Mouse (Mus musculus): ENCODE measurements around the gene C530008M17Rik. TPM values are rescaled to one million over a fixed set of nuclear protein-coding genes. Genes with fewer than 3 reads are reported as not detected.
A peak's percentile ranks its signal among the peaks of the same experiment; 100 is the strongest.

Gene C530008M17Rik
- polyA plus RNA-seq, 1 experiment from 2014 or later: 63.6 TPM

DNA sequence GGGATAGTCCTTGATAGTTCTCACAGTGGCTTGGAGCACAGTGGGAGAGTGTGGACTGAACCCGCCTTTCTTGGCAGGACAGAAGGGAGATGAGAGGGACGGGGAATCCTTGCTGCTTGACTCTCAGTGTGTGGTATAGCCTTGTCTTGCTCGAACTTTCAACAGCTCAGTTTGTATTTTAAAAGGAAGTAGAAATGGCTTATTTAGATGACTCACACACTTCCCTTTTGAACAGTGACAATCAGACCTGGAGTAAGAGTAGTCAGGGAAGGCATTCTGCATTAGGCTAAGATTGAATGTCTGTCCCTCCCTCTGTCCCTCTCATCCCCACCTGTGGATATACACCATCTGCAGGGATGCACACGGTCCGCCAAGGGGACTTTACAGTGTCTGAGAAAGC is 115.1 kb downstream of the C530008M17Rik start:
- Histone ChIP-seq H3K4me1 (ENCODE audit: control insufficient read depth, insufficient read depth, low read length) (no peaks in the 10 kb centered on the region), H3K27me3 (ENCODE audit: control insufficient read depth, insufficient read depth, low read length) (no peaks in the 10 kb centered on the region), H3K9me3 (ENCODE audit: control insufficient read depth, low read length) (no peaks in the 10 kb centered on the region), H3K36me3 (ENCODE audit: control insufficient read depth, insufficient read depth, low read length) (no peaks in the 10 kb centered on the region), H3K4me3 (ENCODE audit: low read depth, low read length) (no peak overlapping the region), H3K9ac (replicated peaks; ENCODE audit: low read depth, low read length) (no peak overlapping the region), H3K4me2 (ENCODE audit: low read depth, low read length) (no peak overlapping the region), H3K27ac (ENCODE audit: low read depth, low read length) (no peak overlapping the region; the same call in 1 of the 2 replicates)
- WGBS: 91% methylated on average over 5 of the region's 5 CpGs
- ATAC-seq (ENCODE audit: low read depth): no peak

DNA sequence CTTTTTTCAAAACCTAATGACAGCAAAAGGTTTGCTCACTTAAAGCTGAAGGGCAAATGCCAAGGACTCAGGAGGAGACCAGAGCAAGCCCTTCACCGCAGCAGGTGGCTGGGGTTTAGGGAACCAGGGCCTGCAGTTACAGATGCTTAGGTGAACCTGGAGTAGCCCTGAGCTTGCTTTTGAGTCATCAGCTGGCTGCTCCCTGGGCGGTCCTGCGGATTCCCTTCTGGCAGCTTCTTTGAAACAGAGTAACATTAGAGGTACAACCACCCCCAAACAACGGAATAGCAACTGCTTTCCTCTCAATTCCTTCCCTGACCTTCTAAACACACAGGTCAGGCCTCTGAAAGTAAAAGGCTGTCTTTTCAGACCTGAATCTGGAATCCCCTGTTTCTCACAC is 116.5 kb downstream of the C530008M17Rik start:
- Histone ChIP-seq H3K4me2 (ENCODE audit: low read depth, low read length) (no peak overlapping the region), H3K4me1 (ENCODE audit: control insufficient read depth, insufficient read depth, low read length) (no peaks in the 10 kb centered on the region), H3K4me3 (ENCODE audit: low read depth, low read length) (no peak overlapping the region), H3K27ac (ENCODE audit: low read depth, low read length) (no peak overlapping the region), H3K9ac (replicated peaks; ENCODE audit: low read depth, low read length) (no peak overlapping the region), H3K27me3 (ENCODE audit: control insufficient read depth, insufficient read depth, low read length) (no peaks in the 10 kb centered on the region), H3K9me3 (ENCODE audit: control insufficient read depth, low read length) (no peaks in the 10 kb centered on the region), H3K36me3 (ENCODE audit: control insufficient read depth, insufficient read depth, low read length) (no peaks in the 10 kb centered on the region)
- ATAC-seq (ENCODE audit: low read depth): no peak
- 67% methylated on average over 4 of the region's 4 CpGs for WGBS

DNA sequence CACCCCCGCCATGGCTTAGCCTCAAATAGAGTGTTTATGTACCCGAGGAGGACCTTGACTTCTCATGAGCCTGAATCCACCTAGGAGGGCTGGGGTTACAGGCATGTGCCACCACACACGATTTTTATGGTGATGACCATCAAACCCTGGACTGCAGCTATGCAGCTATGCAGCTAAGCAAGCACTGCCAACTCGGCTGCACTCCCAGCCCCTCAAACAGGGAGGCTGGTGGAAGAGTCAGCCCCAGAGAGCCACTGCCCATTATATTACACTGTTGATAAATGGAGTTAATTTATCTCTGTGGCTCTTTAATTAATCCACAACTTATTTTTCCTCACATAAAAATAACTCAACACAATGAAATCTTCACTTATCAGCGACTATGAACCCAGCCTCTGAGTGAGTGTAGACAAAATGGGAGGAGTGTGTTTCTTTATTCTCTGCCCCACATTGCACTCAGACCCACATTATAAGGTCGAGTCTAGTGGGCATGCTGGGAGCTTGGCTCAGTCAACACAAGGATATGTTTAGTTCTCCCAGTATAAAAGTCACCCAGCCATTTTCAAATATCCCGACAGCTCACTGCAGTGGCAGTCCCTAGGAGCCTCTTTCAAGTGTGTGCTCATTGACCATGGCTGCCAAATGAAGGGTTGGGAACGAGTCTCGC is 117.3 kb downstream of the C530008M17Rik start:
- peak; percentile 38 for ATAC-seq (ENCODE audit: low read depth)
- Histone ChIP-seq H3K9me3 (ENCODE audit: control insufficient read depth, low read length) (no peaks in the 10 kb centered on the region), H3K4me2 (ENCODE audit: low read depth, low read length) (no peak overlapping the region), H3K36me3 (ENCODE audit: control insufficient read depth, insufficient read depth, low read length) (no peaks in the 10 kb centered on the region), H3K27ac (ENCODE audit: low read depth, low read length) (no peak overlapping the region), H3K4me3 (ENCODE audit: low read depth, low read length) (no peak overlapping the region), H3K27me3 (ENCODE audit: control insufficient read depth, insufficient read depth, low read length) (no peaks in the 10 kb centered on the region), H3K4me1 (ENCODE audit: control insufficient read depth, insufficient read depth, low read length) (no peaks in the 10 kb centered on the region), H3K9ac (replicated peaks; ENCODE audit: low read depth, low read length) (no peak overlapping the region)
- 69% methylated on average over 9 of the region's 9 CpGs for WGBS

DNA sequence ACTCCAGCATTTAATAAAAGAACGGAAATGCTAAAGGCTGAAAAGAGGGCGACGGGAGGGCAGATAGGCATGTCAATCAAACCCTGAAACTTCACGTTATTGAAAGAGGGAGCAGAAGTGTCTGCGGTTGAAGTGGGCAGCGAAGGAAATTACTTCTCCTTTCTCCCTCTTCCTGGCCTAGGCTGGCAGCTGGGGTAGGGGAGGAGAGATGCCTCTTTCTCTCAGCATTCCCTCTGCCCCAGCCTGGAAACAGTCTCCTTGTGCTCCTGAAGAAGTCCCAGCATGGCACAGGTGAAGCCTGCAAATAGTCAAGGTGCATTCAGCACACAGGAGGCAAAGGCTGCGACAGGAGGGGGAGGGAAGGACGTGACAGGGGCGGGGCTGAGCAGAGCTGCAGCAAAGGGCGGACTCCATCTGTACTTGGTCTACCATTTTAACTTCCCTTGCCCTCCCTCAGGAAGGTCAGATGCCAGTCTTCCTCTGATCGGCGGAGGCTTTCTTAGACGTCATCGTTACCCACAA is 122.8 kb downstream of the C530008M17Rik start:
- 60% methylated on average over 14 of the region's 14 CpGs for WGBS
- H3K4me1 ChIP-seq (ENCODE audit: control insufficient read depth, insufficient read depth, low read length): peaks cover 6% of the 10 kb centered on the region; the same call in 1 of the 2 replicates
- H3K27me3 ChIP-seq (ENCODE audit: control insufficient read depth, insufficient read depth, low read length): no peaks in the 10 kb centered on the region
- H3K27ac ChIP-seq (ENCODE audit: low read depth, low read length): no peak overlapping the region
- ATAC-seq (ENCODE audit: low read depth): no peak
- no peaks in the 10 kb centered on the region for H3K9me3 ChIP-seq (ENCODE audit: control insufficient read depth, low read length)
- no peak overlapping the region for H3K9ac ChIP-seq (replicated peaks; ENCODE audit: low read depth, low read length)
- no peak overlapping the region for H3K4me2 ChIP-seq (ENCODE audit: low read depth, low read length)
- no peaks in the 10 kb centered on the region for H3K36me3 ChIP-seq (ENCODE audit: control insufficient read depth, insufficient read depth, low read length)
- H3K4me3 ChIP-seq (ENCODE audit: low read depth, low read length): no peak overlapping the region

DNA sequence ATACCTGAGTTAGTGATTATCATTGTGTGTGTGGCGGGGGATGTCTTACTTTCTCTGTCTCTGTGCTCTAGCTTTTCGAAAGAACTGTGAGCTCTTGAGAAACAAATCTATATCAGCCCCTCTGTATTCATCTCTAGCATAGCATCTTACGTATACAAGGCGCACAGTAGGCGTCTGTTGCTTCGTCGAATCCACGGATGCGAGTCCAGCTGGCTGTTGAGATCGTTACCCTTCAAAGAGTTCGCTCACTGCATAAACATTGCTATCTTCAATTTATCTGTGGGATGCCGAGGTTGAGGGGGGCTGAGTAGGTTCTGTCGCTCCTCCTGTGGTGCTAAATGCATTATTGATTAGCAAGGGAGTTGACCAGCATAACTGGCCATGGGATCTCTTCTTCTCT is 125.6 kb downstream of the C530008M17Rik start:
- Histone ChIP-seq H3K36me3 (ENCODE audit: control insufficient read depth, insufficient read depth, low read length) (no peaks in the 10 kb centered on the region), H3K27me3 (ENCODE audit: control insufficient read depth, insufficient read depth, low read length) (no peaks in the 10 kb centered on the region), H3K9ac (replicated peaks; ENCODE audit: low read depth, low read length) (no peak overlapping the region), H3K4me3 (ENCODE audit: low read depth, low read length) (no peak overlapping the region), H3K9me3 (ENCODE audit: control insufficient read depth, low read length) (no peaks in the 10 kb centered on the region), H3K4me1 (ENCODE audit: control insufficient read depth, insufficient read depth, low read length) (peaks cover 6% of the 10 kb centered on the region; the same call in 1 of the 2 replicates), H3K4me2 (ENCODE audit: low read depth, low read length) (no peak overlapping the region), H3K27ac (ENCODE audit: low read depth, low read length) (peak overlapping the region; percentile 83)
- no peak for ATAC-seq (ENCODE audit: low read depth)
- WGBS: 78% methylated on average over 13 of the region's 13 CpGs

DNA sequence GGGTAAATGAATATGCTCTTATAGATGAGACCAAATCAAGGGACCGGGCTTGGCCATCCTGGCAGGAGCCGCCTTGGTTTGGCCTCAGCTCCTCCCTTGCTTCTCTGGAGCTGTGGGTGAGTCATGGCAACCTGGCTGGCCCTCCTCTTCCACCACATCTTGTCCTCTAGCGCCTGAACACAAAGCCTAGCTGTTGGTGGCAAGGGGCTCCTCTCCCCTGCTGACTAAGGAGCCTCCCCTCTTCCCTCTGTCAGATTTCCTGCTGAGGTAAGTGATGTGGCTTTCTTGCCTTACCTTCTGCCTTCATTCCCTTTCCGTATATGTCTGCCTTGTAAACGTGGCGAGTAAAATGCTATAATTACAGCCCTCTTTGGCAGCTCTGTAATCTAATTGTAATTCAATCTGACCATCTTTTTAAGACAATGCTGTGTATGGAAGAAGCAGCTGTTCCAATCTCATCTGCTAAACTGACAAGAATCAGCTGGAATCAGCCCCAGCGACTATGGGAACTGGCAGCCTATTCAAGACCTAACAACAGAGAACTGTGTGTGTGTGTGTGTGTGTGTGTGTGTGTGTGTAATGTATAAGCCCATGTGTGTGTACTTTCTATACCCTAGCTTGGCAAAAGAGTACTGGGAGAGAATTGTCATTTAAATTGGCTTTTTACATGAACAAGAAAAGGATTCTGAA is 126.2 kb downstream of the C530008M17Rik start:
- Histone ChIP-seq H3K9ac (replicated peaks; ENCODE audit: low read depth, low read length) (no peak overlapping the region), H3K27ac (ENCODE audit: low read depth, low read length) (peak overlapping the region; percentile 83)
- ATAC-seq (ENCODE audit: low read depth): peak; percentile 65

DNA sequence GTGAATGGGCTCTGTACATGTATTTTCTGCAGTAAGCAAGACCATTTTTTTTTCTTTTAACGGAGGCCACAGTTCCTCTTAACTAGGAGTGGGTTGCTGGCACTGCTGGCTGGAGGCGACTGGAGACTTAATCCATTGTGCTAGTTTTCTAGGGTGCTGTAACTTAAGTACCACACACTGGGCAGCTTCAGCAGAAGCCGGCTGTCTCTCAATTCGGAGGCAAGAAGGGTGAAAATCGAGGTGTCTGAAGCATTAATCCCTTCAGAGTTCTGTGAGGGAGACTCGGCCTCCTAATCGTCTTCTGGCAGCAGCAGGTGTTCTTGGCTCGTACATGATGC is 126.8 kb downstream of the C530008M17Rik start:
- Histone ChIP-seq H3K36me3 (ENCODE audit: control insufficient read depth, insufficient read depth, low read length) (no peaks in the 10 kb centered on the region), H3K9me3 (ENCODE audit: control insufficient read depth, low read length) (no peaks in the 10 kb centered on the region), H3K27ac (ENCODE audit: low read depth, low read length) (peak overlapping the region; percentile 83; the same call in 1 of the 2 replicates), H3K27me3 (ENCODE audit: control insufficient read depth, insufficient read depth, low read length) (no peaks in the 10 kb centered on the region), H3K4me2 (ENCODE audit: low read depth, low read length) (no peak overlapping the region), H3K4me1 (ENCODE audit: control insufficient read depth, insufficient read depth, low read length) (peaks cover 6% of the 10 kb centered on the region; the same call in 1 of the 2 replicates), H3K9ac (replicated peaks; ENCODE audit: low read depth, low read length) (no peak overlapping the region), H3K4me3 (ENCODE audit: low read depth, low read length) (no peak overlapping the region)
- no peak for ATAC-seq (ENCODE audit: low read depth)
- 44% methylated on average over 8 of the region's 8 CpGs for WGBS

More for the DNA sequence above, 126.2 kb downstream of the C530008M17Rik start:
- peaks cover 6% of the 10 kb centered on the region; the same call in 1 of the 2 replicates for H3K4me1 ChIP-seq (ENCODE audit: control insufficient read depth, insufficient read depth, low read length)
- WGBS: 24% methylated on average over 7 of the region's 7 CpGs
- no peaks in the 10 kb centered on the region for H3K9me3 ChIP-seq (ENCODE audit: control insufficient read depth, low read length)
- no peak overlapping the region for H3K4me2 ChIP-seq (ENCODE audit: low read depth, low read length)
- no peaks in the 10 kb centered on the region for H3K27me3 ChIP-seq (ENCODE audit: control insufficient read depth, insufficient read depth, low read length)
- no peak overlapping the region for H3K4me3 ChIP-seq (ENCODE audit: low read depth, low read length)
- H3K36me3 ChIP-seq (ENCODE audit: control insufficient read depth, insufficient read depth, low read length): no peaks in the 10 kb centered on the region

DNA sequence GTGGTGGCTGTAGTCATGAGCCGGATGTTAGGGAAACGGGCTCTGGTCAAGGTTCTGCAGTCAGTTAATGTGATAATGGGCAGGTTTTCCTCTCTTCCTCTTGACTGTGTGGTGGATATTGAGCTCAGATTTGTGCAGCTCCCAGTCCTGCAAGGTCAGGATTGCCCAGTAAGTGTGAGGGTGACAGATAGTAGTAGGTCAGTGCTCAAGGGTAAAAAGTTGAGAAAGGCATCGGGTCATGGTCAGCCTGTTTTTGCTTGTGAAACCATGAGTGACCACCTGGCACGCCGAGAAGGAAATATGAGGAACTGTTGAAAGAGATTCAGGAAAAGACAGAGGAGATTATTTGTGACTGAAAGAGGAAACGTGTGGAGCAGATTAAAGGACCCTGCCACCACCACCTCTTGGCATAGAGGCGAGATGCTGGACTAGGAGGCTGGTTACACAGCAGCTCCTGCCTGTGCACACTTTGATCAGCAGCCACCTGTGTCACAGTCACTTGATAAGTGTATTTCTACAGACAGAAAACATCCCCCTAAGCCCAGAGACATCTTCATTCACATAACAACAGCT is 127.9 kb downstream of the C530008M17Rik start:
- Histone ChIP-seq H3K4me2 (ENCODE audit: low read depth, low read length) (no peak overlapping the region), H3K4me1 (ENCODE audit: control insufficient read depth, insufficient read depth, low read length) (peaks cover 6% of the 10 kb centered on the region; the same call in 1 of the 2 replicates), H3K36me3 (ENCODE audit: control insufficient read depth, insufficient read depth, low read length) (no peaks in the 10 kb centered on the region; the same call in 1 of the 2 replicates), H3K9ac (replicated peaks; ENCODE audit: low read depth, low read length) (no peak overlapping the region), H3K4me3 (ENCODE audit: low read depth, low read length) (no peak overlapping the region), H3K27ac (ENCODE audit: low read depth, low read length) (no peak overlapping the region), H3K27me3 (ENCODE audit: control insufficient read depth, insufficient read depth, low read length) (no peaks in the 10 kb centered on the region), H3K9me3 (ENCODE audit: control insufficient read depth, low read length) (no peaks in the 10 kb centered on the region)
- no peak for ATAC-seq (ENCODE audit: low read depth)
- WGBS: 88% methylated on average over 7 of the region's 7 CpGs

DNA sequence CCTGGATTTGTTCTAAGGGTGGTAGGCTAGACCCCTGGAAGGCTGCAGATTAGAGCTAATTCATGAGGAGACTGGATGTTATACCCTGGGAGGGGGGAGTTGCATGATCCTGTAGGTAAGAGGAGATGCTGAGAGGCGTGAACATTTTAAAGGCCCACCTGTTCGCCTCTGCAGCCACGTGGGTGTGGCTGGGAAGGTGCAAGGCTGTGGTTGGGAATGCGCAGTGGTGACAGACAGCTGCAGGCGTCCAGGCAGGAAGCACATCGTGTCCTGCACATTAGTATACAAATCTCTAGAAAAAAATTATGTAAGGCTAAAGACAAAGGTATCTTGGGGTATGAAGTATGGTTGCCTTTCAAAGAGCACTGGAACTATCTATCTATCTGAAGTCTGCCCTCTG is 128.7 kb downstream of the C530008M17Rik start:
- Histone ChIP-seq H3K4me1 (ENCODE audit: control insufficient read depth, insufficient read depth, low read length) (peaks cover 6% of the 10 kb centered on the region; the same call in 1 of the 2 replicates), H3K36me3 (ENCODE audit: control insufficient read depth, insufficient read depth, low read length) (no peaks in the 10 kb centered on the region; the same call in 1 of the 2 replicates), H3K9me3 (ENCODE audit: control insufficient read depth, low read length) (no peaks in the 10 kb centered on the region), H3K27ac (ENCODE audit: low read depth, low read length) (no peak overlapping the region), H3K4me2 (ENCODE audit: low read depth, low read length) (no peak overlapping the region), H3K27me3 (ENCODE audit: control insufficient read depth, insufficient read depth, low read length) (no peaks in the 10 kb centered on the region), H3K4me3 (ENCODE audit: low read depth, low read length) (no peak overlapping the region), H3K9ac (replicated peaks; ENCODE audit: low read depth, low read length) (no peak overlapping the region)
- no peak for ATAC-seq (ENCODE audit: low read depth)
- 85% methylated on average over 6 of the region's 6 CpGs for WGBS
